Mouse (Mus musculus) small intestine, adult 2 months (tissue): Measurements from ENCODE around the gene Tmem19.
A peak's percentile ranks its signal among the peaks of the same experiment; 100 is the strongest.

Experiments
- CTCF ChIP-seq: fragments of 200-500 bp; IDR thresholded peaks from 2 replicates; pipeline ENCODE4 v1.5.1; 2012; ENCODE audit warnings: low read depth, mild to moderate bottlenecking, control low read depth, inconsistent platforms, low read length, moderate library complexity, mixed read lengths; ENCODE audit not compliant: insufficient replicate concordance, insufficient read length; ENCODE audit errors: extremely low read depth
- POLR2A ChIP-seq: fragments of 200-500 bp; IDR thresholded peaks from 2 replicates; pipeline ENCODE4 v1.6.1; 2012; ENCODE audit warnings: low read depth, mild to moderate bottlenecking, control low read depth, inconsistent platforms, low read length, moderate library complexity

GRCm38 (mm10) chr10:115361840-115362622, at the start of gene Tmem19:
- no peak for TF ChIP-seq CTCF
- TF ChIP-seq POLR2A = peak; percentile 80
